Mouse (Mus musculus) thymus, adult 2 months (tissue): ENCODE measurements around the gene Gm5460.

Source experiments
- CTCF ChIP-seq: fragments of 200-500 bp; IDR thresholded peaks from 2 replicates; pipeline ENCODE4 v1.5.1; 2012; ENCODE audit warnings: mild to moderate bottlenecking, control low read depth, low read length, moderate library complexity, borderline replicate concordance; ENCODE audit not compliant: control insufficient read depth, poor library complexity, insufficient read depth; ENCODE audit errors: extremely low read depth
- POLR2A ChIP-seq: fragments of 200-500 bp; IDR thresholded peaks from 2 replicates; pipeline ENCODE4 v1.6.1; 2012; ENCODE audit warnings: mild to moderate bottlenecking, low read length, control low read depth, moderate library complexity; ENCODE audit not compliant: control insufficient read depth, poor library complexity, insufficient read depth; ENCODE audit errors: extremely low read depth

GRCm38 (mm10) chr14:34016381-34016780 is at the start of gene Gm5460:
- TF ChIP-seq CTCF (no peak), POLR2A (no peak)
